Mouse (Mus musculus) kidney, adult 18-20 months (tissue): ENCODE data around the gene Smad3.

Source experiments
- DNase-seq: peaks from one replicate; pipeline ENCODE4 v3.0.0; 2021

The Smad3 gene

DNA sequence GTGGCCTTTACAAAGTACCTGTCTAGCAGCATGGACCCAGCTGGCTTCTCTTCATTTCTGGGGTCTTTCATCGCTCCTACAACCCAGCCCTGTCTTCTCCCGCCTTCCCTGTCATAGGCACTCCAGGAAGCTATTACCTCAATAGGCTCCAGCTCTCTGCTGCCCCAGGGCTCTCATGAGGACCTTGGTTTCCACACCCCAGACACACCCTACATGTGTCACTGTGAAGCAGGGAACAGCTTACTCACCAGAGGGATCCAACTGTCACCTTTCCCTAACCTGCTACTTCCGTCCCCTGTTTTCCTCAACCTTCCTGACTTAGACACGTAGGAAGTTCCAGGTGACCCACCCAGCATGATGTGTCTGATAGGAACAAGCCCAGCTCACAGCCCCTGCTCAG lies 97.7 kb downstream of the Smad3 start:
- DNase-seq, result no peak

DNA sequence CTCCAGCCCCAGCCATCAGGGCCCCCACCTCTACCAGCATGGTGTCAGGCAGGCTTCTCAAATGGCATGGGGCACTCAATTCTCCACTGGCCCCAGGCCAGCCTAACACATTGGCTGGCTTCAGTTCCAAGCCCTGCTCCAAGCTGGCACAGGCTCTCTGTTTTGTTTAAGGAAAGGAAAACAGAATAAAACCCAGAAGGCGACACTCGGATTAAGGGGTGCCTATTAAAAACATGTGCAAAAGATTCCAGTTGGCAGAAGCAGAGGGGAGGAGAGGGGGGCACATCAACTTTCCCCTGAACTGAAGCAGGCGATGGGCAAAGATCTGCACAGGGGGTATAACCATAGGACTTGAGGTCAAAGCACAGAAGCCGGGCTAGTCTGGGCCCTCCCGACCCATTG lies 98.8 kb downstream of the Smad3 start:
- peak; percentile 73 for DNase-seq

DNA sequence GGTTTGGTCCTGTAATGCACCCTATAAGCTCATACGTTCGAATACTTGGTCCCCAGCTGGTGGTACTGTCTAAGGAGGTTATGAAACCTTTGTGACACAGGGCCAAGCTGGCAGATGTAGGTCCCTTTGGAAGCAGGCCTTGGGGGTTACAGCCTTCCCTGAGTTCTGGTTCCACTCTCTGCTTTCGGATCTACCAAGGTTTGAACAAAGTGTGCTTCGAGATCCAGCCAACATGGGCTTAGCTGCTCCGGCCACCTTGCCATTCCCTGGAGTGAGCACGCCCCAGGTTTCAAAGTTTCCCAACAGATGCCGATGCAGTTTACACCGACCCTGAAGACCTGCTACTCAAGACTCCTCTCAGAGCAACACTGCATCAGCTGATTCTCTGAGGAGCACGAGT lies 99.4 kb downstream of the Smad3 start:
- DNase-seq, result no peak

DNA sequence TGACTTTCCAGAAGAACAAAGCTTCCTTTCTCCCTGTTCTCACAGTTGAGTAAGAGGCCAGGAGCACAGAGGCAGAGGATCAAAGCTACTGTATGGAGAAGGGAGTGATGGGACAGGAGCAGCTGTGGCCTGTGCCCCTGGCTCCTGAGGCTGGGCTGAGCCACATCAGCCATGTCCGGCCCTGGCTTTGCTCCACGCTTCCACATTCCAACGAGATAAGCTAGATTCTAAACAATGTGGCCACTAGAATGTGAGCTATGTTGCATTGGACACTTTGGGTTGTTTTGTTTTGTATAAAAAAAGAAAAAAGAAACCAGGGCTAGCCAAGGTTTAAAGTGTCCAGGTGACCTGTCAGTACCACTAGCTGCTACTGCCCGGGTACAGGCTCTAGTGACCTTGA lies 100.6 kb downstream of the Smad3 start:
- DNase-seq, result no peak

- no peak for DNase-seq
These were observed 102.7 kb downstream of the Smad3 start for GRCm38 (mm10) chr9:63655092-63655491.

DNA sequence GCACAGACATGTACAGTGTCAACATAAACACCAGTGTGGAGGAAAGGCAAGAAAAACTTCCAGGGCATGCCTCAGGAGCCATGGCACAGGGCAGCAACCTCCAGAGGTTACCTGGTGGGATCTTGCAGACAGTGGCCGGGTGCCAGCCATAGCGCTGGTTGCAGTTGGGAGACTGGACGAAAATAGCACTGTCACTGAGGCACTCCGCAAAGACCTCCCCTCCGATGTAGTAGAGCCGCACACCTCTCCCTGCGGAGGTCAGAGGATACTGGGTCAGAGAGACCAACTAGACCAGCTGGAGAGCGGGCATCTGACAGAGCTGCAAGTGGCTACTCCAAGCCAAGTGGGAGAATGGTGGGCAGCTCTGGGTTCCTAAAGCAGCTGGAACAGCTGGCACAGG lies 103.2 kb downstream of the Smad3 start:
- DNase-seq, result no peak

GRCm38 (mm10) chr9:63653666-63654065 lies 104.1 kb downstream of the Smad3 start:
- no peak for DNase-seq

- no peak for DNase-seq
These were observed 106.2 kb downstream of the Smad3 start for GRCm38 (mm10) chr9:63651594-63651993.

GRCm38 (mm10) chr9:63650905-63651304 lies 106.9 kb downstream of the Smad3 start:
- no peak for DNase-seq

GRCm38 (mm10) chr9:63649841-63650545 lies 107.8 kb downstream of the Smad3 start:
- no peak for DNase-seq

- DNase-seq, result no peak
These were observed 109.3 kb downstream of the Smad3 start for GRCm38 (mm10) chr9:63648520-63648918.

GRCm38 (mm10) chr9:63647581-63648519 lies 109.9 kb downstream of the Smad3 start:
- DNase-seq, result peak; percentile 58

DNA sequence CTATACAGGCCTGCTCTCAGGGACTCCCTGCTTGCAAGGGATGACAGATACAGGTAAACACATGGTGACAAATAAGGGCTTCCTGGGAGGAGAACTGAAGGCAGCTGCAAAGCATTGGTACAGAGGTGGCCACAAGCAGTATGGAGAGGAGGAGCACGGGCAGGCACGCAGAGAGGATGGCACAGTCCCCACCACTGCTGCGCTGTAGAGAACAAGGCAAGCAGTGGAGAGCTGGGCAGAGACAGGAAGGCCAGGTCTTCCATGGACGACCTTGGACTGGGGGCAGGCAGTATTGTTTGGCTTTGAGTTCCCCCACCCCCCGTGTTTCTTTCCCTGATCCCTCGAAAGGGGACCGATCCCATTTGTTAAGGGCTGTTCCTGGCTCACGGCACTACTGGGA lies 112.7 kb downstream of the Smad3 start:
- DNase-seq, result no peak

GRCm38 (mm10) chr9:63644011-63644410 lies 113.8 kb downstream of the Smad3 start:
- DNase-seq, result no peak

DNA sequence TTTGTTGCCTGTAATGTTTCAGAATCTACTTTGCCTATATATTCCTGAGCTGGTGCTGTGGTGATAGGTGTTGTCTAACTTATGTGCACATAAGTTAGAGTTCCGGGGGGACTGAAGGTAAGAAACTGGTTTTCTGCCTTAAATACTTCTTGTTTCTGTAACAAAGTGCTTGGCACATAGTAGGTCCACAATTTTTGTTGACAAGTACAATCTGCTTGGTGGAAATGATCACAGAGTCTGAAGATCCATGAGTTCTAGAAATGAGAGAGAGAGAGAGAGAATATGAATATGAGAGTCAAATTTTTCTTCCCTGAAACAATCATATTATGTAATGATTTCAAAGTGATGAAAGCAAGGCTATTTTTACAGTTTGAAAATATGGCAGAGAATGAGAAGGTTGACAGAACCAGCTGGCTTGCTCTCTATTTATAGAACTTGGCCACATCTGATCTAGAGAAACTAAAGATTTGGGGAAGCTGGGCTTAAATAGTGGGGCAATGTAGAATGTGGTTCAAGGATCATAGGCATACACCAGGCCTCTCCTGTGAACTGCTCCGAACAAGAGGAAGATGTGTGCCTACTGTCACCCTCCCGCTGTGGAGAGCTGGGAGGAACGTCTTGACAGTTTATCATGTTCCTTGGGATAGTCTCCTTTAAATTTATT lies 115.7 kb downstream of the Smad3 start:
- no peak for DNase-seq

DNA sequence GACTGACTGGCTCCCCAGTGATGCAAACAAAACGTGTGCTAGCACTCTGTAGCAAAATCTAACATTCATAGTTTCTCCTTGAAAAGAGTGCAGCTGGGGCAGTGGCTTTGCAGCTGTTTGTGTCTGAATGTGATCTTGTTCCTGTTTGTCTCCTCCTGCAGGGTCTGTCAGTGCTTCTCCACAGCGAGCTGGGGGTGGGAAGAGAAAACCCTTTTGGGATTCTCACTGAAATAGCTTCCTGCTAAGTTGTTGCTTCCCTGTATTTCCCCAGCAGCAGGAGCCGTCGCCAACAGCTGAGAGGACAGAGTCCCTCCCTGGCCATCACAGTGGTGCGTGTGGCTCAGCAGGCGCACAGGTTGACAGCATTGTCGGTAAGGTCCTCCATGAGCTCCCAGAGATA lies 121.7 kb downstream of the Smad3 start:
- DNase-seq, result no peak

DNA sequence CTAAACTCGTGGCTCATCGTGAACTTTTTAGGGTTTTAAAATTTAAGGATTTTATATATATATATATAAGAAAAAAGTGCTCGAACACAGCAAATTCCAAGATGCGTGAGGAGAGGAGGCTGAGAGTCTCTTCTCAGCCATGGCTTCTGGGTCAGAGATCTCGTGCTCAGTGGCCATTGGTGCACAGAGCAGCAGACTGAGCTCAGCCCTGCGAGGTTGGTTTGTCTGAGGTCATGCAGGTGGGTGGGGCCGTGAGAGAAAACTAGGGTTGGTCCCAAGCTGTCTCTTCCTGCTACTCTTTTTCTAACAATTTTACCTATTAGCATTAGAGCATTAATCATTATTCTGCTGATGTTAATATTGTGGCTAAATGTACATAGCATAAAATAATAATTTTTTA lies 124.5 kb downstream of the Smad3 start:
- no peak for DNase-seq

DNA sequence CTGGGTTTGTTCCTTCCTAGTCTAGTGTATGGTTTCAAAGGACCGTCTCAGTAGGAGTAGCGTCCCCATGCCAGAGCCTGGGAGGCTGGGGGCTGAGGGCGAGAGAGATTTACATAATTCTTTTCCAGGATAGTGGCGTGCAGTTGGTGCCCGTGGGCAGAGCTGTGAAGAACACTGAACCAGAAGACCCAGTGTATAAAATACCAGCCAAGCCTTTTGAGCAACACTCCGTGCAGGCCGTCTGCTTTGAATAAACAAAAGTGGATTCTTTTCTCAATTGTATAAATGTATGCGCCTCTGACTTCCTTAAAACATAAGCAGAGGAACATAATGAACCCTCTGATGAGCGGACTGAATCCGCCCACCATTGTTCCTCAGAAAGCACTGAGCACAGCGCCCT lies 124.9 kb downstream of the Smad3 start:
- no peak for DNase-seq

DNA sequence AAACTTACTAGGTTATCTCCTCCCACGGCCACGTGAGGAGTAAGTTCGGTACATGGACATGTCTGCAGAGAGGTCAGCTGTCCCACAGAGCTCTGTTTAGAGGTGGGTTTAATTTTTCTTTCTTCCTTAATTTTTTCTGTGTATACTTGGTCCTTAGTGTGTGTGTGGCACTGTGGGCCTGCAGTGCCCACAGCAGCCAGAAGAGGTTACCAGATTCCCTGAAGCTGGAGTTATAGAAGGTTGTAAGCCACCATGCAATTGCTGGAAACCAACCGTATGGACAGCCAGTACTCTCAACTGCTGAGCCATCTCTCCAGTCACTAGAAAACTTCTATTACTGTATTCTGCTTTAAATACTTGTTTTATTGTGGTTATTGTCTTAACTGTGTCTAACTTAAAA lies 125.7 kb downstream of the Smad3 start:
- no peak for DNase-seq

DNA sequence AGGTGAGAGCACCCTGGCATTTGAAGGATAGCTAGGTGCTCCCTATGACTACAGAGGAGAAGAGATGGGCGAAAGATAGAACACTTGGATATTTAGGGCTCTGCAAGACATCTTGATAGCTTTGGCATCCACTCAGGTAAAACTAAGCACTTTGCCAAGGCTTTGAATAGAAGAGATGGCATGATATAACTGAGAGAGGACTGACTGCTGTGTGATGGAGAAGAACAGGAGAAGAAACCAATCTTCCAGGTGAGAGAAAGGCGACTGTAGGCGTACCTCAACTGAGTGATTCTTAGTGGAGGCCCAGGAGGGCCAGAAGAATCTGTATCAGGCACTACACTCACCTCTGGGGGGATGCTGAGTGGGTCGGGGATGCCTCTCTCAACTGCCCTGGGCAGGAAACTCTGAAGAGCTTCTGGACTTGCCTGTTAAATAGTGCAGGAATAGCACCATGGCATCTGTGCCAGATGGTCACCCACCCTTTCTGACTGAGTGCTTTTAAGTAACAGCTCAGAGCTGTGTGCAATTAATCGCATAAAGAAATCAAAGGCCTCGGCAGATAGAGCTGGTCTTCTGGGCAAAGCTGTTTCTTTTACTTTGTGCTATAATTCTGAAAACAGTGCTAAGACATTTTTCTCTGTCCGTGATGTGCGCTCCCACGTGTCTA lies 132.6 kb downstream of the Smad3 start:
- no peak for DNase-seq

GRCm38 (mm10) chr9:63623895-63624569 lies 133.8 kb downstream of the Smad3 start:
- no peak for DNase-seq

DNA sequence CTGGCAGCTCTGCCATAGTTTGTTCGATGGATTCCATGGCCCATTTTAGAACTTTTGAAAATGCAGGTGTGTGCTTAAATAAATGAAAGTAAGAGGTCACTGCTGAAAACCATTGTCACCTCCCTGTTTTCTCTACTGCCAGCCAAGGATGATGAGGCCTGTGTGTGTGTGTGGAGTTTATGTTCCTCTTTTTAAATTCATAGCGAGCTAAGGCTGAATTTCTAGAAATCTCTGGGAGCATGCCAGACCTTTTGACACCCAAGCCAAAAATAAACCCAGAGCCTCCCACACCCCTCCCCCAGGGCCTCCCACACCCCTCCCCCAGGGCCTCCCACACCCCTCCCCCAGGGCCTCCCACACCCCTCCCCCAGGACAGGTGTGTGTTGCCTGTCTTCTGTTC lies 139.8 kb downstream of the Smad3 start:
- DNase-seq, result no peak
